Mouse (Mus musculus): ENCODE data around the gene Hspg2. TPM values are rescaled to one million over a fixed set of nuclear protein-coding genes. Genes with fewer than 3 reads are reported as not detected.

The Hspg2 gene
- polyA plus RNA-seq, 1 experiment from 2014 or later: 39.6 TPM

DNA sequence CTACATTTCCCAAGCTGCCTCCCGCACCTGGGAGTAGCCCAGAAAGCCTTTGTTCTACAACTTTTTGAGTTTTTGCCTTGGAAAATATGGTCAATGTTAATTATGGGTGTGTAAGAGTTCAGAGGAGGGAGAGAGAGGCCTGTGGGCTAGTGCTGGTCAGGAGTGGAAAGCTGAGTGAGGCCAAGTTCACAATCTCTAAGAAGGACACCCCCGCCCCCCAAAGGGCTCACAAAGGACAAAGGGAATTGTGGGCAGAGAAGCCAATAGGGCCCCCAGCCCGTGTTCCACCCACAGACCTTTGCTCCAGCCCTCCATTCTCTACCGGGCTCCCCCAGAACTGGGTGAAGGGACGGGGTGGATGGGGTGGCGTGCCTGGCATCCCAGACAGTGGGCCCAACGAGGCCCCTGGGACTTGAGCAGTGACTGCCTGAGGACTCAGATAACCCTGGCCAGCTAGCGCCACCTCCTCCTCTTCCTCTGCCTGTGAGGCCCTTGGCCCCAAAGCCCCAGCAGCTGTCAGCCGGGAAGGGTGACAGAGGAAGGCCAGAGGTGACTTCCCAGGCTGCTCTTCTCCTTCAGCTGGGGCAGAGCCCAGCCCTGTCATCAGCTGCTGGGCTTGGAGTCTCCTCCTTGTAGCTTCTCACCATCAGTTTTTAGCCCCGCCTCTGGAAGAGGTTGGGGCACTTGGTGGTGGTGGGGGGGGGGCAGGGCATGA, 18.9 kb downstream of the Hspg2 start:
- Histone ChIP-seq H3K36me3 (ENCODE audit: insufficient read depth, low read length) (no peaks in the 10 kb centered on the region), H3K9me3 (ENCODE audit: low read length) (no peaks in the 10 kb centered on the region), H3K27ac (ENCODE audit: low read length) (peak overlapping the region; percentile 93), H3K27me3 (ENCODE audit: insufficient read depth, low read length) (no peaks in the 10 kb centered on the region), H3K4me2 (replicated peaks; ENCODE audit: low read depth, low read length) (peak overlapping the region; percentile 24; the same call in 1 of the 2 replicates), H3K4me1 (ENCODE audit: insufficient read depth, low read length) (peaks cover 74% of the 10 kb centered on the region), H3K9ac (replicated peaks; ENCODE audit: low read length) (peak overlapping the region; percentile 58), H3K4me3 (ENCODE audit: low read length) (no peak overlapping the region)
- peak; percentile 46 for ATAC-seq (ENCODE audit: low FRiP score, low TSS enrichment)
- WGBS: 20% methylated on average over 10 of the region's 10 CpGs

- peaks cover 70% of the 10 kb centered on the region for H3K4me1 ChIP-seq (ENCODE audit: insufficient read depth, low read length)
- no peak overlapping the region for H3K4me3 ChIP-seq (ENCODE audit: low read length)
- no peak for ATAC-seq (ENCODE audit: low FRiP score, low TSS enrichment)
- H3K27me3 ChIP-seq (ENCODE audit: insufficient read depth, low read length): no peaks in the 10 kb centered on the region
- peak overlapping the region; percentile 24; the same call in 1 of the 2 replicates for H3K4me2 ChIP-seq (replicated peaks; ENCODE audit: low read depth, low read length)
- 18% methylated on average over 11 of the region's 11 CpGs for WGBS
- peak overlapping the region; percentile 93 for H3K27ac ChIP-seq (ENCODE audit: low read length)
- no peaks in the 10 kb centered on the region for H3K36me3 ChIP-seq (ENCODE audit: insufficient read depth, low read length)
- H3K9ac ChIP-seq (replicated peaks; ENCODE audit: low read length): no peak overlapping the region
- H3K9me3 ChIP-seq (ENCODE audit: low read length): no peaks in the 10 kb centered on the region
Measured at GRCm38 (mm10) chr4:137488038-137488437, 19.5 kb downstream of the Hspg2 start.

DNA sequence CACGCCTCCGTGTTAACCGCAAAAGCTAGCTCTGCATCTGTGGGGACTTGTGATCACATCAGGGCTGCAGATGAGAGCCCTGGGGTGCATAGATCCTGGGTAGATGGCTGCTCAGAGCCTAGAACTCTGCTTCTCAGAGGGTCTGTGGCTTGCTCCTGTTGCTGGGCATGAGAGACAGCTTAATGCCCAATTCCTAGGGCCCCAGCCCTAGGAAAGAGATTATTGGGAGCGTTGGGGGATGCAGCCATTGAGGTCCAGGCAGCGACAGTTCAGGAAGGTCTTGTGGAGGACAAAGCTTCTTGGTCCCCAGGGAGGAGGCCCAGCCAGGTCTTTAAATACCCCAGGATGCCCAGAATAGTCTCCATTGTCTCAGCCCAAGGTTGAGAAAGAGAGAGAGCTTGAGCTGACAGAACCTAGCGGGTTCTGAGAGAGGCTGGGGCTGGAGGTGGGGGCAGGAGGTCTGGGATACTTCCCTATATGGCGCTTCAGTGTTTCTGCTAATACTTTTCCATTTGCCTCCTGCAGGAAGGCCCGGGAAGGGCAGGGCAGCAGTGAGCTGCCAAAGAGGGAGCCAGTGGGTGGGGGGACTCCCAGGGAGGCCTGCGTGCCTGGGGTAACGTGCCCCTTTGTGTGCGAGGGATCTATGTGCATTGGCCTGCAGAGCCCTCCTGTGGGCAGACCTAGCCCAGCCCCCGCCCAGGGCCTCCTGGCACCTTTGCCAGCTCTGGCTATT, 20.2 kb downstream of the Hspg2 start:
- peak; percentile 50 for ATAC-seq (ENCODE audit: low FRiP score, low TSS enrichment)
- peak overlapping the region; percentile 93 for H3K27ac ChIP-seq (ENCODE audit: low read length)
- H3K27me3 ChIP-seq (ENCODE audit: insufficient read depth, low read length): no peaks in the 10 kb centered on the region
- no peaks in the 10 kb centered on the region for H3K36me3 ChIP-seq (ENCODE audit: insufficient read depth, low read length)
- H3K4me3 ChIP-seq (ENCODE audit: low read length): no peak overlapping the region
- WGBS: 20% methylated on average over 12 of the region's 12 CpGs
- peak overlapping the region; percentile 49 for H3K9ac ChIP-seq (replicated peaks; ENCODE audit: low read length)
- H3K4me2 ChIP-seq (replicated peaks; ENCODE audit: low read depth, low read length): no peak overlapping the region; the same call in 1 of the 2 replicates
- H3K9me3 ChIP-seq (ENCODE audit: low read length): no peaks in the 10 kb centered on the region
- H3K4me1 ChIP-seq (ENCODE audit: insufficient read depth, low read length): peaks cover 66% of the 10 kb centered on the region

DNA sequence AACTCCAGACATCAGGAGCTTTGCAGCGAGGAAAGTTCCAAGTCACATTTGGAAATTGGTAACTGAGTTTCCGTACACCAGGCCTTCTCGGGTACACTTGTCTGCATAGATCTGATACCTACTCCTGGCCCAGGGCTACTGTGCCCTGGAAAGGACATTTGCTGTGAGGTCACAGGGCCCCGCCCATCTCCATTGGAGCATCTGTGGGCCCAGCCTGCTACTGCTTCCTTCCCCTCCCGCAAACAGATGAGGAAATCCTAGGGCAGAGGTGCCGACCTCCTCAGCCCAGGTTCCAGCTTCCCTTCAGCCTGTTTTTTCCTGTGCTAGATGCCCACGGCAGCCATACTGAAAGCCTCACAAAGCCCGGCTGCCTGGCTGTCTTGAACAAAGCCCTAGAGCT, 21.4 kb downstream of the Hspg2 start:
- H3K36me3 ChIP-seq (ENCODE audit: insufficient read depth, low read length): no peaks in the 10 kb centered on the region
- 56% methylated on average over 8 of the region's 8 CpGs for WGBS
- peak overlapping the region; percentile 93 for H3K27ac ChIP-seq (ENCODE audit: low read length)
- H3K27me3 ChIP-seq (ENCODE audit: insufficient read depth, low read length): no peaks in the 10 kb centered on the region
- H3K4me2 ChIP-seq (replicated peaks; ENCODE audit: low read depth, low read length): no peak overlapping the region
- peak overlapping the region; percentile 49; the same call in 1 of the 2 replicates for H3K9ac ChIP-seq (replicated peaks; ENCODE audit: low read length)
- H3K9me3 ChIP-seq (ENCODE audit: low read length): no peaks in the 10 kb centered on the region
- H3K4me3 ChIP-seq (ENCODE audit: low read length): no peak overlapping the region
- H3K4me1 ChIP-seq (ENCODE audit: insufficient read depth, low read length): peaks cover 66% of the 10 kb centered on the region
- ATAC-seq (ENCODE audit: low FRiP score, low TSS enrichment): no peak

DNA sequence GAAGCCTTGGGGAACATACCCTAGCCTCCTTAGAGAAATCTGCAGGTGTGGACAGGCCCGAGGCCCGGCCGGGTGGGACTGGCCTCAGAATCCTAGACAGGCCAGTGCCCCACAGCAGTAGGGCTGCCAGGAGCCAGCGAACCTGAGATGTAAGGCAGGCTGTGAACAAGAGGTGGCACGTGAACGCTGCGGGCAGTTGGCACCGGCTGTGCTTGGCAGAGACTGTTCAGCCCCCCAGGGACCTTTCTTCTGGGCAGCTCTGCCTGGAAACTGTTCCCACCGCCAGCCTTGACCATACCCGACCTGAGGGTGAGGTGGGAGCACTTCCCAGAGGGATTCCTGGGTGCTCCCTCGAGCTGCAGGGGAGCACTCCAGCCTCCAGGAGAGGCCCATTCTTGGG, 24.0 kb downstream of the Hspg2 start:
- peak overlapping the region; percentile 30; the same call in 1 of the 2 replicates for H3K27ac ChIP-seq (ENCODE audit: low read length)
- H3K9ac ChIP-seq (replicated peaks; ENCODE audit: low read length): no peak overlapping the region
- 82% methylated on average over 11 of the region's 11 CpGs for WGBS

GRCm38 (mm10) chr4:137493187-137493586, 24.6 kb downstream of the Hspg2 start:
- H3K36me3 ChIP-seq (ENCODE audit: insufficient read depth, low read length): no peaks in the 10 kb centered on the region
- H3K9me3 ChIP-seq (ENCODE audit: low read length): no peaks in the 10 kb centered on the region
- H3K4me2 ChIP-seq (replicated peaks; ENCODE audit: low read depth, low read length): no peak overlapping the region
- H3K4me3 ChIP-seq (ENCODE audit: low read length): no peak overlapping the region
- peak overlapping the region; percentile 84; the same call in 1 of the 2 replicates for H3K27ac ChIP-seq (ENCODE audit: low read length)
- WGBS: 88% methylated on average over 4 of the region's 4 CpGs
- H3K4me1 ChIP-seq (ENCODE audit: insufficient read depth, low read length): peaks cover 59% of the 10 kb centered on the region
- ATAC-seq (ENCODE audit: low FRiP score, low TSS enrichment): no peak
- no peaks in the 10 kb centered on the region for H3K27me3 ChIP-seq (ENCODE audit: insufficient read depth, low read length)
- no peak overlapping the region for H3K9ac ChIP-seq (replicated peaks; ENCODE audit: low read length)

More for the DNA sequence above, 24.0 kb downstream of the Hspg2 start:
- Histone ChIP-seq H3K9me3 (ENCODE audit: low read length) (no peaks in the 10 kb centered on the region), H3K4me3 (ENCODE audit: low read length) (no peak overlapping the region), H3K36me3 (ENCODE audit: insufficient read depth, low read length) (no peaks in the 10 kb centered on the region), H3K4me1 (ENCODE audit: insufficient read depth, low read length) (peaks cover 59% of the 10 kb centered on the region), H3K4me2 (replicated peaks; ENCODE audit: low read depth, low read length) (no peak overlapping the region), H3K27me3 (ENCODE audit: insufficient read depth, low read length) (no peaks in the 10 kb centered on the region)
- ATAC-seq (ENCODE audit: low FRiP score, low TSS enrichment): no peak

DNA sequence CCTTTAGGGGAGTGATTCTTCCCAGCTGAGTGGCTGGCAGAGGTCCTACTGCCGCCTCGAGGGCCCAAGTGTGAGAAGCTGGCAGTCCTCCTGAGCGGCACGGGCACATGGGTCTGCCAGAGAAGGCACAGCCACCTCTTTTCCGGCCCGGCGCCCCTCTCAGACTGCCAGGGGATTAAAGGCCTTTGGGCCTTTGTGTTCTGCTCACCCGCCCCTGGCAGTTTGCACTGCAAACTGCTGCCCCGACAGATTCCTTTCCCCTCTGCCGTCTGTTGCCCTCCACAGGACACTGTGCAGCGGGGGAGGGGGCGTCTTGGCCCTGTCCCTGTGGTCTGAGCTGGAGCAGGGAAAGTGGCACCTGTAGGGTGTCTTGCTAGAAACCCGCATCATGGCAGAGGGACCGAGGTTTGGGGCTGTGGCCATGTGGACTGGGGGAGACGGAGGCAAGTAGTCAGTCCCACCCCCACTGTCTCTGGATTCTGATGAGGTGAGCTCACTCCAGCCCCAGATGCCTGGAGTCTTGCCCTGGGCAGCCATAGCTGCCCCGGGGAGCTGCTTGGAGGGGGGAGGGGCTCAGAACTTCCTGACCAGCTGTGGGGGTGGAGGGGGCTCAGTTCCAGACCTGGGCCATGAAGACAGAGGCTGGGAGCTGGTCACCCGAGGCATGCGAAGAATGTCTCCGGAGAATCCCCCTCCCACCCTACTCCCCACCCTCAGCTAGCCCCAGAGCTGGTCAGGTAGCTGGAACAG, 26.4 kb downstream of the Hspg2 start:
- 13% methylated on average over 19 of the region's 19 CpGs for WGBS
- H3K27me3 ChIP-seq (ENCODE audit: insufficient read depth, low read length): no peaks in the 10 kb centered on the region
- peak overlapping the region; percentile 42; the same call in 1 of the 2 replicates for H3K9ac ChIP-seq (replicated peaks; ENCODE audit: low read length)
- H3K4me3 ChIP-seq (ENCODE audit: low read length): no peak overlapping the region
- no peaks in the 10 kb centered on the region for H3K36me3 ChIP-seq (ENCODE audit: insufficient read depth, low read length)
- no peaks in the 10 kb centered on the region for H3K9me3 ChIP-seq (ENCODE audit: low read length)
- peaks cover 57% of the 10 kb centered on the region for H3K4me1 ChIP-seq (ENCODE audit: insufficient read depth, low read length)
- peak; percentile 63 for ATAC-seq (ENCODE audit: low FRiP score, low TSS enrichment)
- peak overlapping the region; percentile 84 for H3K27ac ChIP-seq (ENCODE audit: low read length)
- H3K4me2 ChIP-seq (replicated peaks; ENCODE audit: low read depth, low read length): peak overlapping the region; percentile 24; the same call in 1 of the 2 replicates

GRCm38 (mm10) chr4:137495501-137496100, 27.0 kb downstream of the Hspg2 start:
- 48% methylated on average over 6 of the region's 6 CpGs for WGBS
- Histone ChIP-seq H3K9ac (replicated peaks; ENCODE audit: low read length) (peak overlapping the region; percentile 42; the same call in 1 of the 2 replicates), H3K27me3 (ENCODE audit: insufficient read depth, low read length) (no peaks in the 10 kb centered on the region), H3K27ac (ENCODE audit: low read length) (peak overlapping the region; percentile 84), H3K9me3 (ENCODE audit: low read length) (no peaks in the 10 kb centered on the region), H3K36me3 (ENCODE audit: insufficient read depth, low read length) (no peaks in the 10 kb centered on the region), H3K4me1 (ENCODE audit: insufficient read depth, low read length) (peaks cover 59% of the 10 kb centered on the region), H3K4me3 (ENCODE audit: low read length) (no peak overlapping the region), H3K4me2 (replicated peaks; ENCODE audit: low read depth, low read length) (no peak overlapping the region)
- no peak for ATAC-seq (ENCODE audit: low FRiP score, low TSS enrichment)

DNA sequence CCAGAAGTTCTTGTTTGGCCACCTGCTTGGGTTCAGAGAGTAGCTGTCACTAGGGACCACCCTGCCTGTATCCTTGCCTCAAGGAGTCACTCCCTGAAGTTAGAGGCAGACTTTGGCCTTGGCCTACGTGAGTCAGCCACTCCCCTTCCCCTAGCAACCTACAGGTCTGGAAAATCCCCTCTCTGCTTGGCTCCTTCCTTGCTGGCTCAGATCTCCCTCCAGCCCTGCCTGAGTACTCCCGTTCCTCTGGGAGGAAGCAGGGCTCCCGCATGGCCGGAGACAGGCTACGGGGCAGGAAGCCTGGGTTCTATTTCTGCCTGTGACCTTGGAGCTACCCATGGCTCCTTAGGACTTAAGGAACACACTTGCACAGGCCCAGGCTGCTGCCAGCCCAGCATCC, 28.8 kb downstream of the Hspg2 start:
- no peaks in the 10 kb centered on the region for H3K9me3 ChIP-seq (ENCODE audit: low read length)
- H3K4me1 ChIP-seq (ENCODE audit: insufficient read depth, low read length): peaks cover 60% of the 10 kb centered on the region
- H3K27me3 ChIP-seq (ENCODE audit: insufficient read depth, low read length): no peaks in the 10 kb centered on the region
- no peak overlapping the region for H3K4me3 ChIP-seq (ENCODE audit: low read length)
- peaks cover 3% of the 10 kb centered on the region; the same call in 1 of the 2 replicates for H3K36me3 ChIP-seq (ENCODE audit: insufficient read depth, low read length)
- peak overlapping the region; percentile 84 for H3K27ac ChIP-seq (ENCODE audit: low read length)
- H3K9ac ChIP-seq (replicated peaks; ENCODE audit: low read length): peak overlapping the region; percentile 14; the same call in 1 of the 2 replicates
- 38% methylated on average over 5 of the region's 5 CpGs for WGBS
- no peak overlapping the region for H3K4me2 ChIP-seq (replicated peaks; ENCODE audit: low read depth, low read length)
- ATAC-seq (ENCODE audit: low FRiP score, low TSS enrichment): peak; percentile 19
